In the genomic region with DNA sequence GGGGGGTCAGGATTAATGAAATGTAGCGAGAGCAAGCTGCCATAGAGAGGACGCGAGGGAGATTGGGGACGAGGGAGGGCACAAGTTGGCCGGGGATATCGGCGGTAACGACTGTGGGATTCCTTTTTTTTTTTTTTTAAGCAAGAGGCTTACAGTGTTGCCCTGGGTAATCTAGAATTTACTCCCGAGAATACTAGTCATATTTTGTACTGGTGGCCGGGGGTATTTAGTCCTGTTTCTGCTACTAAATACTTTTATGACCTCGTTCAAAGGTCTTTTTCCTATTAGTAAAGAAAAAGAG, we compare ENCODE assay signal across 8 mouse cellular contexts. TPM values are rescaled to one million over a fixed set of nuclear protein-coding genes. Genes with fewer than 3 reads are reported as not detected.
DNase-seq lines count a peak whose midpoint lies in the region; ATAC-seq and TF ChIP-seq lines count a peak whose summit lies in the region.

No protein-coding gene starts in this region.

- intact Hi-C loops in left cerebral cortex, postnatal 4 days (cut with DNase I), result no loop called here

- DNase-seq in kidney, adult 18-20 months, result no peak
- no peak for DNase-seq in left cerebral cortex, postnatal 4 days
- DNase-seq in kidney, postnatal 4 days, result no peak
- DNase-seq in thymus, postnatal 14 days, result no peak

- H3K4me2 ChIP-seq in kidney, embryonic 14.5 days (replicated peaks; ENCODE audit: low read depth, low read length), result peak overlapping the region; percentile 73
- peak overlapping the region; percentile 94 for H3K4me2 ChIP-seq in hindbrain, embryonic 12.5 days (replicated peaks)
- H3K4me2 ChIP-seq in midbrain, embryonic 12.5 days (replicated peaks), result peak overlapping the region; percentile 84

- H3K4me1 ChIP-seq in kidney, embryonic 14.5 days (ENCODE audit: control insufficient read depth, insufficient read depth, low read length), result peaks cover 10% of the 10 kb centered on the region; the same call in 1 of the 2 replicates
- H3K4me1 ChIP-seq in bone marrow macrophage, adult 2 months (ENCODE audit: control insufficient read depth, insufficient read depth, low read length), result peaks cover 18% of the 10 kb centered on the region
- peaks cover 12% of the 10 kb centered on the region for H3K4me1 ChIP-seq in hindbrain, embryonic 12.5 days
- H3K4me1 ChIP-seq in midbrain, embryonic 12.5 days, result peaks cover 12% of the 10 kb centered on the region

- H3K9ac ChIP-seq in kidney, embryonic 14.5 days (ENCODE audit: low read depth, low read length), result peak overlapping the region; percentile 73
- H3K9ac ChIP-seq in hindbrain, embryonic 12.5 days, result peak overlapping the region; percentile 76
- H3K9ac ChIP-seq in midbrain, embryonic 12.5 days (replicated peaks), result peak overlapping the region; percentile 78

- H3K4me3 ChIP-seq in kidney, embryonic 14.5 days (ENCODE audit: low read length), result peak overlapping the region; percentile 67
- peak overlapping the region; percentile 87 for H3K4me3 ChIP-seq in bone marrow macrophage, adult 2 months (ENCODE audit: insufficient read depth, low read length)
- peak overlapping the region; percentile 74 for H3K4me3 ChIP-seq in hindbrain, embryonic 12.5 days
- peak overlapping the region; percentile 75 for H3K4me3 ChIP-seq in midbrain, embryonic 12.5 days

- H3K27ac ChIP-seq in kidney, embryonic 14.5 days (ENCODE audit: low read depth, low read length), result peak overlapping the region; percentile 45; the same call in 1 of the 2 replicates
- no peak overlapping the region for H3K27ac ChIP-seq in bone marrow macrophage, adult 2 months (ENCODE audit: insufficient read depth, low read depth, low read length)
- peak overlapping the region; percentile 67; the same call in 1 of the 2 replicates for H3K27ac ChIP-seq in hindbrain, embryonic 12.5 days
- H3K27ac ChIP-seq in midbrain, embryonic 12.5 days (replicated peaks), result peak overlapping the region; percentile 39

- H3K36me3 ChIP-seq in kidney, embryonic 14.5 days (ENCODE audit: control insufficient read depth, insufficient read depth, low read length), result peaks cover 23% of the 10 kb centered on the region
- peaks cover 21% of the 10 kb centered on the region for H3K36me3 ChIP-seq in hindbrain, embryonic 12.5 days
- H3K36me3 ChIP-seq in midbrain, embryonic 12.5 days, result peaks cover 21% of the 10 kb centered on the region

- ATAC-seq in kidney, embryonic 14.5 days (ENCODE audit: low FRiP score, low TSS enrichment), result no peak
- ATAC-seq in hindbrain, embryonic 12.5 days (ENCODE audit: low FRiP score), result no peak
- ATAC-seq in midbrain, embryonic 12.5 days (ENCODE audit: low FRiP score, low read depth), result no peak

- H3K27me3 ChIP-seq in kidney, embryonic 14.5 days (ENCODE audit: control insufficient read depth, insufficient read depth, low read length), result no peaks in the 10 kb centered on the region
- H3K27me3 ChIP-seq in hindbrain, embryonic 12.5 days, result no peaks in the 10 kb centered on the region
- no peaks in the 10 kb centered on the region for H3K27me3 ChIP-seq in midbrain, embryonic 12.5 days

- 0% methylated on average over 11 of the region's 11 CpGs for WGBS in kidney, embryonic 14.5 days
- WGBS in hindbrain, embryonic 12.5 days, result 1% methylated on average over 11 of the region's 11 CpGs
- WGBS in midbrain, embryonic 12.5 days, result 0% methylated on average over 11 of the region's 11 CpGs

- H3K9me3 ChIP-seq in kidney, embryonic 14.5 days (ENCODE audit: control insufficient read depth, low read length), result no peaks in the 10 kb centered on the region
- H3K9me3 ChIP-seq in hindbrain, embryonic 12.5 days (replicated peaks), result no peaks in the 10 kb centered on the region
- H3K9me3 ChIP-seq in midbrain, embryonic 12.5 days, result no peaks in the 10 kb centered on the region

- no peak for TF ChIP-seq CTCF in bone marrow macrophage, adult 2 months (IDR thresholded peaks at IDR 0.05; ENCODE audit: low read depth, low read length)

- no peak for TF ChIP-seq POLR2A in bone marrow macrophage, adult 2 months (IDR thresholded peaks at IDR 0.05; ENCODE audit: borderline replicate concordance, low read depth, low read length)

RNA-seq across cellular contexts. Expression of a gene that starts 0.2 kb away (rescaled TPM):
- 71.1 and 73.7 TPM in 2 replicates for polyA plus RNA-seq in kidney, embryonic 14.5 days (2014; fragmentation: Nextera tagmentation; extraction: Ambion mirVana)
- polyA plus RNA-seq in bone marrow macrophage, adult 2 months (2012; ENCODE audit: insufficient read depth, insufficient read length, missing spikeins), result 22.1 and 22.9 TPM in 2 replicates
- polyA plus RNA-seq in hindbrain, embryonic 12.5 days (2016; fragmentation: Nextera tagmentation; extraction: Ambion mirVana), result 79.8 and 80.1 TPM in 2 replicates
- polyA plus RNA-seq in midbrain, embryonic 12.5 days (2016; fragmentation: Nextera tagmentation; extraction: Ambion mirVana), result 81.1 and 90.3 TPM in 2 replicates
- 10 to 100 TPM; 43.3 to 44.2 TPM for total RNA-seq in left cerebral cortex, postnatal 4 days (2021)

RNA-seq across cellular contexts. Expression of a gene that starts 43.6 kb away (rescaled TPM):
- polyA plus RNA-seq in kidney, embryonic 14.5 days (2014; fragmentation: Nextera tagmentation; extraction: Ambion mirVana), result 3.8 and 4.9 TPM in 2 replicates
- 0.91 and 0.99 TPM in 2 replicates for polyA plus RNA-seq in bone marrow macrophage, adult 2 months (2012; ENCODE audit: insufficient read depth, insufficient read length, missing spikeins)
- polyA plus RNA-seq in hindbrain, embryonic 12.5 days (2016; fragmentation: Nextera tagmentation; extraction: Ambion mirVana), result 1.8 and 2.1 TPM in 2 replicates
- polyA plus RNA-seq in midbrain, embryonic 12.5 days (2016; fragmentation: Nextera tagmentation; extraction: Ambion mirVana), result 1.1 and 1.2 TPM in 2 replicates
- total RNA-seq in left cerebral cortex, postnatal 4 days (2021), result under 1 TPM; 0.38 to 0.44 TPM
